Mouse (Mus musculus) erythroblast, embryonic 14.5 days (primary cell): ENCODE measurements around the gene Prkaa1. TPM values are rescaled to one million over a fixed set of nuclear protein-coding genes. Genes with fewer than 3 reads are reported as not detected.
"Not testable (repeated sequence)": the region's sequence is repeated elsewhere in the genome, so short reads cannot be mapped to it uniquely, and the experiment has no call there.

Source experiments
- H3K27me3 ChIP-seq: 2 replicates; pipeline ENCODE4 v1.6.1; 2012; ENCODE audit warnings: inconsistent platforms; ENCODE audit not compliant: control insufficient read depth
- H3K36me3 ChIP-seq: 2 replicates; pipeline ENCODE4 v1.6.1; 2012; ENCODE audit warnings: mild to moderate bottlenecking, inconsistent platforms; ENCODE audit not compliant: control insufficient read depth
- H3K4me1 ChIP-seq: 2 replicates; pipeline ENCODE4 v1.6.1; 2012; ENCODE audit warnings: inconsistent platforms; ENCODE audit not compliant: control insufficient read depth
- H3K4me3 ChIP-seq: replicated peaks from 2 replicates; pipeline ENCODE3; 2012; ENCODE audit warnings: moderate library complexity, mild to moderate bottlenecking, inconsistent platforms
- H3K9me3 ChIP-seq: 2 replicates; pipeline ENCODE4 v1.6.1; 2012; ENCODE audit warnings: low read length, inconsistent platforms, mixed read lengths; ENCODE audit not compliant: control insufficient read depth
- GATA1 ChIP-seq: IDR thresholded peaks from 2 replicates; pipeline ENCODE4 v1.6.1; 2012; ENCODE audit warnings: low read length, inconsistent platforms, mixed read lengths
- TAL1 ChIP-seq: IDR thresholded peaks from 3 replicates; pipeline ENCODE4 v1.6.1; 2012; ENCODE audit warnings: low read length, inconsistent platforms, mixed read lengths
- polyA plus RNA-seq: library from polyadenylated mRNA; stranded (reverse); fragments of >175 nt; gene quantifications from 2 replicates; pipeline ENCODE4 v1.2.3, GENCODE M21; 2012

The Prkaa1 gene
- polyA plus RNA-seq, 1 experiment = 0.25 TPM

- no peaks in the 10 kb centered on the region for H3K9me3 ChIP-seq
- peaks cover 15% of the 10 kb centered on the region for H3K36me3 ChIP-seq
- no peaks in the 10 kb centered on the region for H3K27me3 ChIP-seq
These were observed 65.5 kb downstream of the Prkaa1 start for GRCm38 (mm10) chr15:5209116-5209515.

GRCm38 (mm10) chr15:5220491-5220890 lies 76.8 kb downstream of the Prkaa1 start:
- no peaks in the 10 kb centered on the region for H3K4me1 ChIP-seq
- no peak overlapping the region for H3K4me3 ChIP-seq
- TF ChIP-seq TAL1 (no peak), GATA1 (no peak)
- no peaks in the 10 kb centered on the region for H3K27me3 ChIP-seq
- no peaks in the 10 kb centered on the region; the same call in 1 of the 2 replicates for H3K36me3 ChIP-seq
- no peaks in the 10 kb centered on the region for H3K9me3 ChIP-seq

More at GRCm38 (mm10) chr15:5209116-5209515, 65.5 kb downstream of the Prkaa1 start:
- Histone ChIP-seq H3K4me1 (no peaks in the 10 kb centered on the region; the same call in 1 of the 2 replicates), H3K4me3 (no peak overlapping the region)
- TF ChIP-seq GATA1 = no peak
- TF ChIP-seq TAL1 = no peak

- not testable (repeated sequence) for H3K4me3 ChIP-seq, H3K36me3 ChIP-seq, H3K27me3 ChIP-seq, H3K9me3 ChIP-seq
- peaks cover 11% of the 10 kb centered on the region for H3K4me1 ChIP-seq
These were observed 87.1 kb downstream of the Prkaa1 start for GRCm38 (mm10) chr15:5230746-5231145.

Other genes with a start within 250 kb of the Prkaa1 start
- gene Mroh2b, start 245.1 kb upstream of the Prkaa1 start, polyA plus RNA-seq = not detected in 2 replicates
- gene C7, start 80.1 kb upstream of the Prkaa1 start, polyA plus RNA-seq = not detected in 2 replicates
- gene Card6, start 35.3 kb upstream of the Prkaa1 start, polyA plus RNA-seq = 0.01 TPM in 2 replicates
- gene Rpl37, start 27.2 kb upstream of the Prkaa1 start, polyA plus RNA-seq = 12.6 and 13.1 TPM in 2 replicates
- gene Ttc33, start 41.7 kb downstream of the Prkaa1 start, polyA plus RNA-seq = 0.21 and 1.0 TPM in 2 replicates
- gene Ptger4, start 100.3 kb downstream of the Prkaa1 start, polyA plus RNA-seq = 0.08 and 0.09 TPM in 2 replicates